Mouse (Mus musculus) embryo, embryonic 11.5 days (tissue): ENCODE measurements around the gene Jtb.
A peak's percentile ranks its signal among the peaks of the same experiment; 100 is the strongest.

Experiments used
- DNase-seq: peaks from one replicate; pipeline ENCODE4 v3.0.0-alpha.2; 2012; ENCODE audit warnings: low read depth, low spot score

Gene Jtb

GRCm38 (mm10) chr3:90263121-90263771 is 31.8 kb downstream of the Jtb start:
- DNase-seq = no peak

GRCm38 (mm10) chr3:90264687-90265033 is 33.3 kb downstream of the Jtb start:
- DNase-seq = no peak

- DNase-seq = peak; percentile 74
These were observed 33.9 kb downstream of the Jtb start, which contains the start of gene Dennd4b for GRCm38 (mm10) chr3:90265034-90265931. Dennd4b (plus strand) TSS chr3:90265185.

GRCm38 (mm10) chr3:90265932-90266741 is 34.7 kb downstream of the Jtb start:
- no peak for DNase-seq

GRCm38 (mm10) chr3:90266901-90267775 is 35.7 kb downstream of the Jtb start:
- no peak for DNase-seq

- DNase-seq = no peak
These were observed 36.8 kb downstream of the Jtb start for GRCm38 (mm10) chr3:90268190-90268589.

- no peak for DNase-seq
These were observed 37.6 kb downstream of the Jtb start for GRCm38 (mm10) chr3:90268971-90269370.

- DNase-seq = no peak
These were observed 39.4 kb downstream of the Jtb start for GRCm38 (mm10) chr3:90270784-90271183.

- no peak for DNase-seq
These were observed 40.8 kb downstream of the Jtb start for GRCm38 (mm10) chr3:90272170-90272569.

- DNase-seq = no peak
These were observed 42.5 kb downstream of the Jtb start for GRCm38 (mm10) chr3:90273855-90274254.

- DNase-seq = no peak
These were observed 43.9 kb downstream of the Jtb start for GRCm38 (mm10) chr3:90275286-90275685.

- DNase-seq = no peak
These were observed 45.5 kb downstream of the Jtb start for GRCm38 (mm10) chr3:90276858-90277257.

- no peak for DNase-seq
These were observed 46.4 kb downstream of the Jtb start for GRCm38 (mm10) chr3:90277793-90278192.

- no peak for DNase-seq
These were observed 46.8 kb downstream of the Jtb start for GRCm38 (mm10) chr3:90278211-90278610.

GRCm38 (mm10) chr3:90279216-90279615 is 47.8 kb downstream of the Jtb start:
- DNase-seq = no peak

- no peak for DNase-seq
These were observed 48.3 kb downstream of the Jtb start for GRCm38 (mm10) chr3:90279743-90280142.

- DNase-seq = no peak
These were observed 49.3 kb downstream of the Jtb start for GRCm38 (mm10) chr3:90280708-90281107.

- no peak for DNase-seq
These were observed 52.8 kb downstream of the Jtb start for GRCm38 (mm10) chr3:90284150-90284549.
